Mouse (Mus musculus): ENCODE results near the gene Dcp1a.
A peak's percentile ranks its signal among the peaks of the same experiment; 100 is the strongest.

GRCm38 (mm10) chr14:30479361-30479948 lies at the start of gene Dcp1a:
- TF ChIP-seq CTCF (IDR thresholded peaks at IDR 0.05; ENCODE audit: extremely low read depth, insufficient read depth, insufficient read length, insufficient replicate concordance) (no peak), POLR2A (IDR thresholded peaks at IDR 0.05; ENCODE audit: low read depth, low read length) (peak; percentile 72)
